Mouse (Mus musculus) heart, adult 2 months (tissue): Measurements from ENCODE around the gene Sept9. TPM values are rescaled to one million over a fixed set of nuclear protein-coding genes. Genes with fewer than 3 reads are reported as not detected.

Experiments
- DNase-seq, 2 experiments: peaks; one replicate each; pipeline ENCODE4 v3.0.0; 2021
- H3K27ac ChIP-seq: fragments of 200-600 bp; 2 replicates; pipeline ENCODE4 v1.8.1; 2022
- H3K27me3 ChIP-seq: fragments of 200-500 bp; 2 replicates; pipeline ENCODE4 v1.6.1; 2012; ENCODE audit warnings: mild to moderate bottlenecking, low read length, inconsistent platforms, mixed read lengths; ENCODE audit not compliant: control insufficient read depth, insufficient read depth
- H3K36me3 ChIP-seq: fragments of 200-500 bp; 2 replicates; pipeline ENCODE4 v1.6.1; 2012; ENCODE audit warnings: low read length, inconsistent platforms; ENCODE audit not compliant: control insufficient read depth, insufficient read depth
- H3K4me1 ChIP-seq: fragments of 200-500 bp; 2 replicates; pipeline ENCODE4 v1.6.1; 2011; ENCODE audit warnings: low read length; ENCODE audit not compliant: control insufficient read depth, insufficient read depth
- H3K4me3 ChIP-seq: fragments of 200-600 bp; 2 replicates; pipeline ENCODE4 v1.8.1; 2022
- H3K79me2 ChIP-seq: fragments of 200-500 bp; replicated peaks from 2 replicates; pipeline ENCODE4 v1.6.1; 2012; ENCODE audit warnings: mild to moderate bottlenecking, inconsistent platforms, low read length, moderate library complexity, mixed read lengths; ENCODE audit not compliant: control insufficient read depth, insufficient read depth
- H3K9ac ChIP-seq: fragments of 200-500 bp; 2 replicates; pipeline ENCODE4 v1.6.1; 2012; ENCODE audit warnings: low read depth, mild to moderate bottlenecking, control low read depth, inconsistent platforms, low read length, mixed read lengths
- CTCF ChIP-seq: fragments of 200-600 bp; IDR thresholded peaks from 2 replicates; pipeline ENCODE4 v1.8.1; 2022; ENCODE audit warnings: antibody characterized with exemption, mild to moderate bottlenecking, moderate library complexity
- EP300 ChIP-seq: fragments of 200-500 bp; IDR thresholded peaks from 2 replicates; pipeline ENCODE4 v1.6.1; 2011; ENCODE audit warnings: low read depth, low read length, control low read depth; ENCODE audit not compliant: insufficient read depth
- POLR2A ChIP-seq: fragments of 200-500 bp; IDR thresholded peaks from 2 replicates; pipeline ENCODE4 v1.6.1; 2011; ENCODE audit warnings: mild to moderate bottlenecking, low read depth, low read length, control low read depth; ENCODE audit not compliant: insufficient read depth
- WGBS: fragments of 180-500 bp; shearing (Covaris S2); methylation state at CpG from one replicate; pipeline ENCODE4 v1.1.7; 2018; 5-methylcytosine and 5-hydroxymethylcytosine counted together
- intact Hi-C: fragments of 180-260 bp; cut with DNase I; formaldehyde crosslinking; loops from one replicate; pipeline ENCODE4 v1.15.1; 2025
- polyA plus RNA-seq: library from polyadenylated mRNA; depleted of rRNA; stranded (reverse); fragments of >200 nt; gene quantifications from 2 replicates; pipeline ENCODE4 v1.2.3, GENCODE M21; 2012
- total RNA-seq, 2 experiments: library from RNA; stranded (reverse); gene quantifications; 2 replicates each; pipeline ENCODE4 v1.2.3; 2021

The Sept9 gene
- total and polyA plus RNA-seq, 3 experiments = 15.9 to 31.9 (median 28.2) TPM

DNA sequence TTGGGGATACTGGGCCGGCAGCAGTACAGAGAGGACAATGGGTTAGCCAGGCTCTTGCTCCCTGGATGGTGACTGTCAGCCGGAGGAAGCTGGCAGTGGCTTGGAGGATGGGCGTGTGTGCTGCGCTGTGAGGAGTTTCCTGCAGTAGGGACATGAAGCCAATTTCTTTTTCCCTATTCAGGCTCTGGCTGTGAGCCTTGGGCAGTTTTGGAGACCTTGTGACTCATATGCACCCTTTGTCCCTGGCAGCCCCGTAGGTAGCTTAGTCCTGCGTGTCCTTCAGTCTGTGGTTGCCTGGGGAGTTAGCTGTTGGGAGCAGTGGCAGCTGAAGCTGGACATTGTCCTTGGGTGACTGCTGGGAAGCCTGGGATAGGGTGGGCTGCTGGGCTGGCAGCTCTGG is 76.5 kb downstream of the Sept9 start:
- Histone ChIP-seq H3K36me3 (peaks cover 4% of the 10 kb centered on the region; the same call in 1 of the 2 replicates), H3K27me3 (no peaks in the 10 kb centered on the region), H3K27ac (peak overlapping the region; percentile 79), H3K4me1 (peaks cover 37% of the 10 kb centered on the region), H3K9ac (peak overlapping the region; percentile 4; the same call in 1 of the 2 replicates), H3K79me2 (peaks cover 7% of the 10 kb centered on the region), H3K4me3 (no peak overlapping the region)
- WGBS = 4% methylated on average over 6 of the region's 6 CpGs
- intact Hi-C loops = no loop called here
- peak; percentile 76 to 88 for DNase-seq
- TF ChIP-seq CTCF (no peak), EP300 (peak; percentile 95), POLR2A (peak; percentile 54; the same call in 1 of the 2 replicates)

DNA sequence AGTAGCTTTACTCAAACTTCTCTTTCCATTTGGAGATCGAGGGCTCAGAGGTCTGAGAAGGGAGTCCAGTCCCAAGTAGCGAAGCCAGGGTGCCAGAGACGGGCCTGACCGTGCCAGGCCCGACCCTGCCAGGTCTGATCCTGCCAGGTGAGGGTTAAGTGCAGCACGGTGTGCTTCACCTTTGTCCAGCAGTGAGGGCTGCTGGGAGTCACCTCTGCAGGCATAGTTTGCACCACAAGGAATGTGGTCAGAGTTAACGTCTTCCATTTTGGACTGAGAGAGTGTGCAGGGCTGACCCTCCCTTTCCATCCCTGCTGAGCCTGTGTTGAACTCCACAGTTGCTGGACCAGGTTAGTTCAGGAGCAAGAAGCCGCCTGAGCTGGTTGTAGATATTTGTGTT is 77.5 kb downstream of the Sept9 start:
- WGBS = 69% methylated on average over 8 of the region's 8 CpGs
- TF ChIP-seq POLR2A (no peak), CTCF (no peak), EP300 (no peak)
- H3K36me3 ChIP-seq = peaks cover 4% of the 10 kb centered on the region; the same call in 1 of the 2 replicates
- H3K79me2 ChIP-seq = peaks cover 5% of the 10 kb centered on the region
- no peak overlapping the region for H3K9ac ChIP-seq
- DNase-seq = no peak
- H3K4me1 ChIP-seq = peaks cover 38% of the 10 kb centered on the region
- no peak overlapping the region for H3K4me3 ChIP-seq
- H3K27me3 ChIP-seq = no peaks in the 10 kb centered on the region
- peak overlapping the region; percentile 79; the same call in 1 of the 2 replicates for H3K27ac ChIP-seq
- intact Hi-C loops = no loop called here

DNA sequence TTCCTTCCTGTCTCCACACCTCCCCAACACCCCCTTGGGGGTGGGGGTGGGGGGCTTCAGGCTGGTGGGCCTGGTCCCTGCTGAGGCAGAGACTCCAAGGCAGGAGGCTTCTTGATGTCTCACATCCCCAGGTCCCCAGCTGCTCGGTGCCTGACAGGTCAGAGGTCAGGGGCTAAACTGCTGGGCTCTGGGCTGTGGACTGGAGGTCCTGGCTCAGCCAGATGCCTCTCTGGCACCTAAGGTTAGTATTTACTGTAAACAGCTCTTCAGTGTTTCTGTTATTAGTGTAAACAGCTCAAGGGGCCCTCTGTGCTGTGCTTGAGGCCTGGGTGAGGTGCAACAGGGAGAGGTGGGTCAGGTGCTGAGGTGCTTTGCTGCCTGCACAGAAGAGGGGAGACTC is 78.7 kb downstream of the Sept9 start:
- H3K79me2 ChIP-seq = peaks cover 5% of the 10 kb centered on the region
- intact Hi-C loops = no loop called here
- WGBS = 47% methylated on average over 1 of the region's 1 CpGs
- DNase-seq = no peak
- peaks cover 4% of the 10 kb centered on the region; the same call in 1 of the 2 replicates for H3K36me3 ChIP-seq
- H3K4me1 ChIP-seq = peaks cover 44% of the 10 kb centered on the region
- TF ChIP-seq POLR2A (no peak), CTCF (no peak), EP300 (no peak)
- no peak overlapping the region for H3K9ac ChIP-seq
- H3K27me3 ChIP-seq = no peaks in the 10 kb centered on the region
- no peak overlapping the region for H3K4me3 ChIP-seq
- H3K27ac ChIP-seq = peak overlapping the region; percentile 18

DNA sequence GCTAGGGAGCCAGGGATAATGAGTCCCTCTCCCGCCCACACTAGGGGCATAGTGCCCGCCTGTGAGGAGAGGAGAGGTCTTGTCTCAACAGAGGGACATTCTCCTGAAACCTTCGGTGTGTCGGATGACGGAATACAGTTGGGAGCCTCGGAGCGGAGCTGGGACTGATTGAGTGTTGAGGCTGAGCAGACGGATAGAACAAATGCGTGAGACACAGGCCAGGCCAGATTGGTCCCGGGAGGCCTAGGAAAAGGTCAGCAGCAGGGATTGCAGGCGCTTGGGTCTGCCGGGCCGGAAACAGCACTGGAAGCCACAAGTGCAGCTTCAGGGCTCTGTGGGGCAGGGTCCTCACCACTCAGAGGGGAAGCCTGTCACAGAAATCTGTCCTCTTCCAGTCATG is 79.1 kb downstream of the Sept9 start:
- Histone ChIP-seq H3K4me1 (peaks cover 46% of the 10 kb centered on the region), H3K79me2 (peaks cover 5% of the 10 kb centered on the region), H3K27me3 (no peaks in the 10 kb centered on the region), H3K36me3 (peaks cover 4% of the 10 kb centered on the region; the same call in 1 of the 2 replicates), H3K27ac (peak overlapping the region; percentile 18), H3K9ac (no peak overlapping the region), H3K4me3 (no peak overlapping the region)
- intact Hi-C loops = no loop called here
- TF ChIP-seq CTCF = no peak
- no peak for TF ChIP-seq POLR2A
- no peak for TF ChIP-seq EP300
- 46% methylated on average over 13 of the region's 13 CpGs for WGBS
- DNase-seq = peak; percentile 56 to 58

DNA sequence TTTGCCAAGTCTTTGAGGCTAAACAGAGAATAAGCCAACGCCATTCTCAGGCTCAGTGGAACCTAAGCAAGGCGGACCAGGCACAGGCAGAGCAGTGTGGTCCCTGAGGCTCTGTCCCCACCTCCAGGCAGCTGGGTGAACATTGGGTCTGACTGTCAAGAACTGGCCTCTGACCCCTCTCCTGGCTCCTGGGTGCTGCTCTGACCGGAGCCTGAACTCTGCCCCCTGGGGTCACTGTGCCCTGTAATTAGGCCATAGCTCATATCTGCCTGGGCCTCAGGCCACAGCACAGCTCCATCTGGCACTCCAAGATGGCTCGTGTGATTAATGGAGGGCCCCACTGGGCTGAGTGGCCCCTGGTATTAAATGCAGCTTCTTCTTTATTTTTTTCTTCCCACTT is 80.5 kb downstream of the Sept9 start:
- H3K4me1 ChIP-seq = peaks cover 49% of the 10 kb centered on the region

DNA sequence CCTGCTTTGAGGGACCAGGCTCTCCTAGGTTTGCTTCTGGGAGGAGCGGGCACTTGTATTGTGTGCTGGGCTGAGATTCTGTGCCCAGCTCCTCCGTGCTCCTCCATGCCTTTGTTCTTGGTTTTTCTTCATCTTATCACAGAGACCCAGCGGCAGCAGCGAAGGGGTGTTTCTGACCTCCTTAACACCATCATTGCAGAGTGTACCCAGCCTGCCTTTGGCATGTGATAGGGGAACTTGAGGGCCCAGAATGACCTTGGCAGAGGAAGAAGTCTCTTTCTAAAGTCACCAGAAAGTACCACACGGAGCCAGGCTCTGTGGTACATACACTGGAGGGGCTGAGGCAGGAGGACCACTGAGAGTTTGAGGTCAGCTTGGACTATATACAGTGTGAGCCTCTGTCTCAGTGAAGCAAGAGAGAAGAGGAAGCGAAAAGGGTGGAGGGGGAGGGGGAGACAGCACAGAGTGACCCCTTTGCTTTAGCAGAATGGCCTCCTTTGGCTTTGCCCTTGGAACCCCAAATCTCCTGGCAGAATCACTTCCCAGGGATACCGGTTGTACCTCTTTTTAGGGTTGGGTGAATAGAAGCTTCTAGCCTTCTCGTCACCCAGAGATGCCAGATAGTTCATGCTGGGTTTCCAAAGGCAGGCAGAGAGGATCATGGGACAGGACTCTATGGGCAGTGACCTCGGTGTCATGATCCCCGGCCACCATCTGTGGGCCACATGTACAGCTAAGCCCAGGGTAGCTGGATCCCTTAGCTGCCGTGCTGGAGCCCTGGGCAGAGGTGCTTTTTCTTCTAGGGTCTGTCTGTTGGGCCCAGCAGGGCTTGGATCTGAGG is 83.8 kb downstream of the Sept9 start:
- no peak for DNase-seq
- Histone ChIP-seq H3K9ac (peak overlapping the region; percentile 17; the same call in 1 of the 2 replicates), H3K27ac (peak overlapping the region; percentile 78), H3K36me3 (no peaks in the 10 kb centered on the region), H3K79me2 (no peaks in the 10 kb centered on the region; the same call in 1 of the 2 replicates), H3K4me3 (no peak overlapping the region), H3K27me3 (no peaks in the 10 kb centered on the region), H3K4me1 (peaks cover 34% of the 10 kb centered on the region)
- intact Hi-C loops = no loop called here
- TF ChIP-seq POLR2A (no peak), EP300 (no peak), CTCF (no peak)
- WGBS = 59% methylated on average over 11 of the region's 11 CpGs

More for the DNA sequence above, 80.5 kb downstream of the Sept9 start:
- H3K36me3 ChIP-seq = peaks cover 4% of the 10 kb centered on the region; the same call in 1 of the 2 replicates
- TF ChIP-seq CTCF = no peak
- no peak for TF ChIP-seq EP300
- TF ChIP-seq POLR2A = no peak
- H3K27me3 ChIP-seq = no peaks in the 10 kb centered on the region
- peaks cover 4% of the 10 kb centered on the region for H3K79me2 ChIP-seq
- H3K27ac ChIP-seq = no peak overlapping the region
- no peak overlapping the region for H3K4me3 ChIP-seq
- H3K9ac ChIP-seq = no peak overlapping the region
- intact Hi-C loops = no loop called here
- WGBS = 95% methylated on average over 4 of the region's 4 CpGs
- no peak for DNase-seq
